Mouse (Mus musculus): ENCODE results near the gene Mcfd2. TPM values are rescaled to one million over a fixed set of nuclear protein-coding genes. Genes with fewer than 3 reads are reported as not detected.

Gene Mcfd2
- 2.6 and 11.3 TPM in 2 replicates for polyA plus RNA-seq (2012; ENCODE audit: low replicate concordance)

DNA sequence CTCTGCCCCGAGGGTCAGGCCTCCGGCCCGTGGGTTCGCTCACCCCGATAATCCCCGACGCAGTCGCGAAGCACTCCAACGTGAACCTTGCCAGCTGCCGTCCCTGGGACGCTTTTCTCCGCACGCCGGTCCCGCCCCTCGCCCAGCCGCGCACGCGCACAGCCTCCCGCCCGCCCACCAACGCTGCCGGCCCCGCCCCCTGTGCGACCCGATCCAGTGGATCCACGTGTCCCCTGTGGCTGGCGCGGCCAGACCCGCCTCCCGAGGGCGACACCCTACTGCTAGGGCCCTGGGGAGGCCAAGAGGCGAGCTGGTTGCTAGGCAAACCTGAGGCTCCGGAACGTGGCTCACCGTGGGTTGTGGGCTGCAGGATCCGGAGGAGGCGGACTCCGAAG, at the start of gene Mcfd2:
Gene Mcfd2 (minus strand): TSS at position 144 of the 395 bp plus-strand sequence.

DNA sequence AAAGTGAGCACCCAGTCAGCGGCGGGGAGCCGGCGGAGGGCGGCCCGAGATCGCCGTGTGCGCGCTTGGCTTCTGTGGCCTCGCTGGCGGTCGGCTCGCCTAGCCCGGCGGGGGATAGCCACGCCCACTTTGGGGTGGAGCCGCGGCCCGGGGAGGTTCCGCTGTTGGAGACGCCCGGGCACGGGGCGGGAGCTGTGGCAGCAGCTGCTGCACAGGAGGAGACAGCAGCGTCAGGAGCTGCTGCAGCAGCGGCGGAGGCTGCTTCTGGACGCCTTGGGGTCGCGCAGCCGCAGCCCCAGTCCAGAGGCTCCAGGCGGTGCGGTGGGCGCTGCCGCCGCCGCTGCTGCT, 16.9 kb upstream of the Mcfd2 start, which contains the start of gene Ttc7:
Gene Ttc7 (plus strand): TSS at position 181 of the 348 bp plus-strand sequence.

Other genes with a start within 250 kb of the Mcfd2 start
- 3.3 and 6.0 TPM in 2 replicates for gene Pigf, start 240.5 kb downstream of the Mcfd2 start, polyA plus RNA-seq (2012; ENCODE audit: low replicate concordance)
- gene Cript, start 240.4 kb downstream of the Mcfd2 start, polyA plus RNA-seq (2012; ENCODE audit: low replicate concordance) = 0.86 and 3.0 TPM in 2 replicates
- gene Socs5, start 158.3 kb downstream of the Mcfd2 start, polyA plus RNA-seq (2012; ENCODE audit: low replicate concordance) = 8.2 and 9.2 TPM in 2 replicates
- 59.5 and 104 TPM in 2 replicates for gene Ttc7, start 17.0 kb upstream of the Mcfd2 start, polyA plus RNA-seq (2012; ENCODE audit: low replicate concordance)
- not detected in 2 replicates for gene Stpg4, start 161.8 kb upstream of the Mcfd2 start, polyA plus RNA-seq (2012; ENCODE audit: low replicate concordance)
- gene Calm2, start 181.0 kb upstream of the Mcfd2 start, polyA plus RNA-seq (2012; ENCODE audit: low replicate concordance) = 5.9 and 11.7 TPM in 2 replicates